Mouse (Mus musculus) right cerebral cortex, postnatal 4 days (tissue): ENCODE results near the gene Jade3.
A peak's percentile ranks its signal among the peaks of the same experiment; 100 is the strongest.

Experiments used
- DNase-seq: peaks from one replicate; pipeline ENCODE4 v3.0.0-alpha.2; 2022

The Jade3 gene

DNA sequence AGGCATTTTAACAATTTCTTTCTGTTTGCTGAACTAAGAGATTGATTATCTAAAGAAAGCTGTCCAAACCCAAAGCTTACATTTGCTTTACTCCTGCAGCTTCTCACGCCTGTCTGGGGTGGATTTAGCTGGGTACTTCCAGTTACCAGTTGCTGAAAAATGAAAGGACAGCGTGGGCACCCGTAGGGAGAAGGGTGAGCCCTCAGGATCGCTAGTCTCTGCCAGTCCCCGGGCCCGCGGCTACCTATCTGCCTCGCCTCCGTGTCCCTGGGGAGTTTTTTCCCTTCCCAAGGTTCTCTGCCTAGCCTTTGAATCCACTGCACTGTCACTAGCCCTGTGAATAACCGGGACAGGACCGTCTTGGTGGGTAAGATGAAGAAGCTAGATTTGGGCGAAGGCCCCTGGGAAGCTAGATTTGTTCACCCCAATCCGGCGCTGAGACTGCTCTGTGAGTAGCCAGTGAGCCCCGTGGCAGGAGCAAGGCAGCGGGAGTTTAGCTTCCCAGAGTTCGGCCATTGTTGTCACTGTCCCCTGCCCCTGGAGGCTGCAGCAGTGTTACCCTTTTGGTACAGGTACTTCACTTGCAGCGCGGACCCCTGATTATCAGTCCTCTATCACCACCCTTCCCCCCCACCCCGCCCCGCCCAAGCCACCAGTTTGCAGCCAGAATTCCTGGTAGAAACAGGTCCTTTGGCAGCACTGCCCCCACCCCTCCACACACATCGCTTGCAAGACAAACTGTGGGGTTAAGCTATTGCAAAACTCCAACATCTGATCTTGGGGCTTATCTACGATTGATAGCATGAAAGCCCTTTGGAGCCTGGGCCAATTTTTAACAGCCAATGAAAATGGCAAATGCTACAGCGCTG lies 122.8 kb downstream of the Jade3 start:
- DNase-seq: peak; percentile 10

DNA sequence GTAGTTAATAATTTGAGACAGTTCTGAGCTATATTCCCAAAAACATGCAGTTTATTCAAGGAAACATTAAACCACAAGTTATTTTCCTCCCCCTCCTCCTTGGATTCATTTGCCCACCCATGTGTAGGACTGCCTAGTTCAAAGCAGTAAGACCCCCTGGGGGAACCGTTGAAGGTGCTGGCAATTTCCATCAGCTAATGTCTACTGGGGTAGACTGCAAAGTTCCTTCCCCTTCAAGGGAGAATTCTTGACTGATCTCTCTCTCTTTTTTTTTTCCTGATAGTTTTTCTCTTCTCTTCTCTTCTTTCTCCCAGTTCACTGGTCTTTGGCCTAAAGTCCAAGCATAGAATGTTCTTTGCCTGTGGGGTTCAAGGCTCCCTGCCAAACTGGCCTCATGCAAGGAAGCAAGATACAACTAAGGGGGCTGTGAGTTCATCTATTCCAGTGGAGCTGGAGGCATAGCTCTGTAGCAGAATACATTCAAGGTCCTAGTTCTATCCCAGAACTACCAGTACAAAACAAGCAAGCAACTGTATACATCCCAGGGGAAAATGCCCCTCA lies 123.5 kb downstream of the Jade3 start:
- no peak for DNase-seq

DNA sequence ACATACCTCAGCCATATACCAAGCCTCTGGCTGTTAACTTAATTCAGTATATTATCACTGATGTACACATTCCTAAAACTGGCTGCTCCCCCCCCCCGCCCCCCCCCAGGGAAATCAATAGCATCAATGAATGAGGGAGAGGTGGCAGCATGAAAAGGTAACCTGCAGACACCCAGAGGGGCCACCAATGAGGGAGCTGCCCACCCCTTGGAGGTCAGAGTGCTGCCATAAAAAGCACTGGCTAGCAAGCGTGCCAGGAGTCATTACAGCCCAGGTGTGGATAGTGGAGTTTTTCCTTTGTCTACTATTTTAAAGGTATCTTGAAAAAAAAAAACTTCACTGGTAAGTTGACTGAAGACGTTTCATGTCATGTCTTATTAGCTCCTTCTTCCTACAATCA lies 124.0 kb downstream of the Jade3 start, which contains the start of gene Rgn:
TSS of gene Rgn (plus strand) at position 256 of the 400 bp plus-strand sequence.
- DNase-seq: no peak

DNA sequence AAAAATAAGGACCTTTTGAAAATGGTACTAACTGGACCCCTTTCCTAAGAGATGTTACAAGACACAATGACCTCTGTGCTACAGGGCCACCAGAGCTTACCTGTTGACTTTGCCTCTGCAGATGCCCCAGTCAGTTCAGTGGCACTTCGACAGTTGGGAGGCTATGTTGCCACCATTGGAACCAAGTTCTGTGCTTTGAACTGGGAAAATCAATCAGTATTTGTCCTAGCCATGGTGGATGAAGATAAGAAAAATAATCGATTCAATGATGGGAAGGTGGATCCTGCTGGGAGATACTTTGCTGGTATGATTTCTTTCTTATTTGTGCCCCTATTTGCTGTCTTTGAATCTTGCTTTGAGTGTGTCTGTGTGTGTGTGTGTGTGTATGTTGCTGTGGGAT lies 126.7 kb downstream of the Jade3 start:
- DNase-seq: no peak

DNA sequence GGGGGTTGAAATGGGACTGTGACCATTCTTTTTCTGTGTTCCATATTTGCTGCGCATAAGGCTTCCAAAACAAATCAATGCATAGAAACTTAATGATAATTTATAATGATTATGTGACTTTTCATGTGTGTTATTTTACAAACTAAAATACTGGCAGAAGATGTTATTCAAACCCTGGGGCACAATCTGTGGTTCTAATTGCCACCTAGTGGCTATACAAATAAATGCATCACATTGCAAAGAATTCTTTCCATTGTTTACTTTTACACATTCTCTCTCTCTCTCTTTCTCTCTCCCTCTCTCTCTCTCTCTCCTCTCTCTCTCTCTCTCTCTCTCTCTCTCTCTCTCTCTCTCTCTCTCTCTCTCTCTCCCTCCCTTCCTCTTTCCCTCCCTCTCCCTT lies 136.4 kb downstream of the Jade3 start:
- DNase-seq: no peak

DNA sequence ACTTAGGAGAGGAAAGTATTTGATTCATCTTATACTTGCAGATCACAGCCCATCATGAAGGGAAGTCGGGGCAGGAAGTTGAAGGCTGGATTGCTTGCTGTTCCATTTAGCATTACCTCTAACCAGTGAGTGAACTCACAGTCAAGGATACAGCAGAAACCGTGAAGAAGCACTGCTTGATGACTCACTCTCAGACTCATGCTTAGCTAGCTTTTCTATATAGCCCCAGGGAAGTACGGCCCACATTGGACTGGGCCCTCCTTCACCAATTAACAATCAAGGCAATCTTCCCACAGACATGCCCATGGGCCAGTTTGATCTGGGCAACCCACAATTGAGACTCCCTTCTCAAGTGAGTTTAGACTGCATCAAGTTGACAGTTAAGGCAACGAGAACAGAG lies 138.5 kb downstream of the Jade3 start:
- no peak for DNase-seq
